Mouse (Mus musculus) kidney, postnatal 25 days (tissue): ENCODE measurements around the gene Crygn.

Experiments used
- DNase-seq, 2 experiments: peaks; one replicate each; pipeline ENCODE4 v3.0.0; 2021; ENCODE audit warnings: mixed read lengths in 2 of 2

Crygn gene

GRCm38 (mm10) chr5:24743956-24744355 is 13.9 kb downstream of the Crygn start:
- DNase-seq: no peak

GRCm38 (mm10) chr5:24741172-24741885 is 16.5 kb downstream of the Crygn start:
- no peak for DNase-seq

GRCm38 (mm10) chr5:24739141-24739753 is 18.6 kb downstream of the Crygn start:
- peak; percentile 80 to 86 for DNase-seq

GRCm38 (mm10) chr5:24738517-24738916 is 19.3 kb downstream of the Crygn start:
- DNase-seq: no peak

- DNase-seq: no peak
Observed at GRCm38 (mm10) chr5:24737595-24737994, 20.2 kb downstream of the Crygn start.

GRCm38 (mm10) chr5:24733771-24734426 is 23.9 kb downstream of the Crygn start:
- DNase-seq: no peak

- peak; percentile 66 to 79 for DNase-seq
Observed at GRCm38 (mm10) chr5:24733134-24733533, 24.7 kb downstream of the Crygn start.

- DNase-seq: peak in 1 of 2 experiments; percentile 27
Observed at GRCm38 (mm10) chr5:24730986-24731385, 26.8 kb downstream of the Crygn start.

GRCm38 (mm10) chr5:24730488-24730871 is 27.3 kb downstream of the Crygn start, which contains the start of gene Wdr86:
Wdr86 (minus strand) TSS chr5:24730727.
- DNase-seq: peak in 1 of 2 experiments; percentile 20

- no peak for DNase-seq
Observed at GRCm38 (mm10) chr5:24729797-24730487, 27.9 kb downstream of the Crygn start.

GRCm38 (mm10) chr5:24726901-24727836 is 30.6 kb downstream of the Crygn start:
- peak; percentile 61 to 81 for DNase-seq

- peak in 1 of 2 experiments; percentile 24 for DNase-seq
Observed at GRCm38 (mm10) chr5:24725897-24726296, 31.9 kb downstream of the Crygn start.

- no peak for DNase-seq
Observed at GRCm38 (mm10) chr5:24724805-24725204, 33.0 kb downstream of the Crygn start.

GRCm38 (mm10) chr5:24724270-24724634 is 33.6 kb downstream of the Crygn start:
- DNase-seq: no peak

GRCm38 (mm10) chr5:24723527-24724269 is 34.1 kb downstream of the Crygn start:
- no peak for DNase-seq

- no peak for DNase-seq
Observed at GRCm38 (mm10) chr5:24719852-24720251, 38.0 kb downstream of the Crygn start.

GRCm38 (mm10) chr5:24718076-24718475 is 39.7 kb downstream of the Crygn start:
- peak in 1 of 2 experiments; percentile 58 for DNase-seq

GRCm38 (mm10) chr5:24713987-24714386 is 43.8 kb downstream of the Crygn start:
- peak; percentile 26 to 66 for DNase-seq

GRCm38 (mm10) chr5:24713199-24713598 is 44.6 kb downstream of the Crygn start:
- no peak for DNase-seq

- no peak for DNase-seq
Observed at GRCm38 (mm10) chr5:24711615-24712014, 46.2 kb downstream of the Crygn start.

GRCm38 (mm10) chr5:24709962-24710361 is 47.8 kb downstream of the Crygn start:
- DNase-seq: peak; percentile 57 to 60
